Mouse (Mus musculus) midbrain, embryonic 14.5 days (tissue): Measurements from ENCODE around the gene Stx2. TPM values are rescaled to one million over a fixed set of nuclear protein-coding genes. Genes with fewer than 3 reads are reported as not detected.
"Not testable (repeated sequence)": the region's sequence is repeated elsewhere in the genome, so short reads cannot be mapped to it uniquely, and the experiment has no call there.

ENCODE experiments used
- ATAC-seq: fragments of 200-750 bp; cut with Nextera tagmentation; 2 replicates; pipeline ENCODE4 v1.8.0; 2017; ENCODE audit warnings: moderate number of reproducible peaks, moderate library complexity; ENCODE audit not compliant: low FRiP score, low TSS enrichment
- DNase-seq: peaks from one replicate; pipeline ENCODE4 v3.0.0-alpha.2; 2015
- H3K27ac ChIP-seq: fragments of 300-500 bp; sonication (generic); replicated peaks from 2 replicates; pipeline ENCODE4 v1.5.1; 2014; ENCODE audit warnings: mild to moderate bottlenecking, low read depth, low read length, moderate library complexity
- H3K27me3 ChIP-seq: fragments of 300-500 bp; sonication (generic); 2 replicates; pipeline ENCODE4 v1.6.1; 2014; ENCODE audit warnings: low read length, control low read depth, mixed read lengths; ENCODE audit not compliant: control insufficient read depth, insufficient read depth
- H3K36me3 ChIP-seq: fragments of 300-500 bp; sonication (generic); 2 replicates; pipeline ENCODE4 v1.6.1; 2014; ENCODE audit warnings: low read length, control low read depth; ENCODE audit not compliant: control insufficient read depth, insufficient read depth
- H3K4me1 ChIP-seq: fragments of 300-500 bp; sonication (generic); 2 replicates; pipeline ENCODE4 v1.6.1; 2014; ENCODE audit warnings: mild to moderate bottlenecking, antibody characterized with exemption, low read length, control low read depth; ENCODE audit not compliant: control insufficient read depth, insufficient read depth
- H3K4me2 ChIP-seq: fragments of 300-500 bp; sonication (generic); 2 replicates; pipeline ENCODE4 v1.6.1; 2014; ENCODE audit warnings: mild to moderate bottlenecking, low read length, moderate library complexity
- H3K4me3 ChIP-seq: fragments of 300-500 bp; sonication (generic); replicated peaks from 2 replicates; pipeline ENCODE4 v1.5.1; 2014; ENCODE audit warnings: low read depth, low read length
- H3K9ac ChIP-seq: fragments of 300-500 bp; sonication (generic); replicated peaks from 2 replicates; pipeline ENCODE4 v1.6.1; 2014; ENCODE audit warnings: mild to moderate bottlenecking, low read length, moderate library complexity
- H3K9me3 ChIP-seq: fragments of 300-500 bp; sonication (generic); 2 replicates; pipeline ENCODE4 v1.6.1; 2016; ENCODE audit warnings: low read length, control low read depth, mixed read lengths; ENCODE audit not compliant: control insufficient read depth
- WGBS: fragments of 180-500 bp; shearing (Covaris S2); extraction: QIAGEN DNeasy Blood & Tissue Kit; methylation state at CpG from one replicate; pipeline ENCODE4 v1.1.7; 2014; 5-methylcytosine and 5-hydroxymethylcytosine counted together
- polyA plus RNA-seq: library from polyadenylated mRNA; unstranded; fragments of >200 nt; fragmentation: Nextera tagmentation; extraction: Ambion mirVana; gene quantifications from 2 replicates; pipeline ENCODE4 v1.2.1, GENCODE M21; 2014

Stx2 gene
- polyA plus RNA-seq, 1 experiment from 2014 or later = 15.6 TPM

DNA sequence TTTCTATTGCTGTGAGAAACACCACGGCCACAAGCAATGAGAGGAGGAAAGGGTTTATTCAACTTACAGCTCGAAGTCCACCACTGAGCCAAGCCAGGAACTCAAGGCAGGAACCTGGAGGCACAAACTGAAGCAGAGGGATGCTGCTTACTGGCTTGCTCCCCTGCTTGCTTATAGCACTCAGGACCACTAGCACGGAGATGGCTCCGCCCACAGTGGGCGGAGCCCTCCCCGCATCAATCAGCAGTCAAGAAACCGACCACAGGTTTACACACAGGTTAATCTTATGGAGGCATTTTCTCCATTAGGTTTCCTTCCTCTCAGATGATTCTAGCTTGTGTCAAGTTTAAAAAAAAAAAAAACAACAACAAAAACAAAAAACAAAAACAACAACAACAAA lies 27.5 kb downstream of the Stx2 start:
- Histone ChIP-seq H3K4me3 (no peak overlapping the region), H3K4me1 (no peaks in the 10 kb centered on the region), H3K9me3 (no peaks in the 10 kb centered on the region), H3K9ac (no peak overlapping the region), H3K27me3 (no peaks in the 10 kb centered on the region), H3K27ac (no peak overlapping the region), H3K4me2 (no peak overlapping the region), H3K36me3 (peaks cover 10% of the 10 kb centered on the region)
- no peak for DNase-seq
- WGBS = 75% methylated on average over 7 of the region's 7 CpGs
- ATAC-seq = no peak

DNA sequence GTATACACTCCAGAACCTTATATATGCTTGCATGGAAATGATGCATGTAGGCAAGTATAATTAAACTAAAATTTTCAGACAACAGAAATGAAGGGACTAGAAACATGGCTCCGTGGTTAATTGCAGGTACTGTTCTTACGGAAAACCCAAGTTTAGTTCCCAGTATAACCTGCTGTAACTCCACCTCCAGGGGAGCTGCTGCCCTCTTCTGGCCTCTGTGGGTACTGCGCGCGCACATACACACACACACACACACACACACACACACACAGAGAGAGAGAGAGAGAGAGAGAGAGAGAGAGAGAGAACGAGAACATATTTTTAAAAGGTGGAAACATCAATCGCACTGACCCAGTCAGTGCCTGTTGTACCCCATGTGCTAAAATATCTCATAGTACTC lies 29.4 kb downstream of the Stx2 start:
- Histone ChIP-seq H3K4me3 (no peak overlapping the region), H3K4me2 (no peak overlapping the region), H3K27ac (no peak overlapping the region), H3K9me3 (no peaks in the 10 kb centered on the region), H3K27me3 (no peaks in the 10 kb centered on the region), H3K4me1 (no peaks in the 10 kb centered on the region), H3K9ac (no peak overlapping the region), H3K36me3 (no peaks in the 10 kb centered on the region)
- 98% methylated on average over 7 of the region's 7 CpGs for WGBS
- no peak for ATAC-seq
- DNase-seq = no peak

DNA sequence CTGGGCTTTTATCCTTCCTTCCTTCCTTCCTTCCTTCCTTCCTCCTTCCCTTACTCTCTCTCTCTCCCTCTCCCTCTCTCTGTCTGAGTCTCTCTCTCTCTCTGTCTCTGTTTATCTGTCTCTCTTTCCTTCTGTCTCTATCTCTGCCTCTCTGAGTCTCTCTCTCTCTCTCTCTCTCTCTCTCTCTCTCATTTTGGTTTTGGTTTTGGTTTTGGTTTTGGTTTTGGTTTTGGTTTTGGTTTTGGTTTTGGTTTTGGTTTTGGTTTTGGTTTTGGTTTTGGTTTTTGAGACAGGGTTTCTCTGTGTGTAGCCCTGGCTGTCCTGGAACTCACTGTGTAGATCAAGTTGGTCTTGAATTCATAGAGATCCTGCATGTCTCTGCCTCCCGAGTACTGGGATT lies 30.9 kb downstream of the Stx2 start:
- ATAC-seq = not testable (repeated sequence)
- WGBS = 85% methylated on average over 1 of the region's 1 CpGs

DNA sequence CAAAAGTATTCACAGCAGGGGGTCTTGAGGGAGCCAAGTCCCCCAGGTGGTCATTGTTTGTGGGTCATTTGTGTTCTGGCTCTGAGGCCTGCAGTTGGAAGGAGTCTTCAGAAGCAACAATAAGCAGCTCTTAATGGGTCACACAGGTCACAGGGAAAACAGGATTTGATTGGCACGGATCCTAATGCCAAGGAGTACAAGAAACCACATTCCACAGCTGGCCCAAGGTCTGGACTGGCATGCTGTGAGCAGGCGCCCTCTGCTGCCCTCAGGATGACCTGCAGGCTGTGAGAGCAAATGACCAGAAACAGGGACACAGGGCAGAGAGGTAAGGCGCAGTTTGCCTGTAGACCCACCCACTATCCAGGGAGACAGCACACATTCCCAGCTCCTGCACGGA lies 32.1 kb downstream of the Stx2 start:
- no peaks in the 10 kb centered on the region for H3K36me3 ChIP-seq
- no peak for ATAC-seq
- WGBS = 11% methylated on average over 4 of the region's 4 CpGs

More for the DNA sequence above, 30.9 kb downstream of the Stx2 start:
- not testable (repeated sequence) for H3K4me2 ChIP-seq, H3K9me3 ChIP-seq, H3K27ac ChIP-seq, H3K4me3 ChIP-seq, H3K4me1 ChIP-seq, H3K27me3 ChIP-seq, H3K36me3 ChIP-seq, H3K9ac ChIP-seq, DNase-seq

DNA sequence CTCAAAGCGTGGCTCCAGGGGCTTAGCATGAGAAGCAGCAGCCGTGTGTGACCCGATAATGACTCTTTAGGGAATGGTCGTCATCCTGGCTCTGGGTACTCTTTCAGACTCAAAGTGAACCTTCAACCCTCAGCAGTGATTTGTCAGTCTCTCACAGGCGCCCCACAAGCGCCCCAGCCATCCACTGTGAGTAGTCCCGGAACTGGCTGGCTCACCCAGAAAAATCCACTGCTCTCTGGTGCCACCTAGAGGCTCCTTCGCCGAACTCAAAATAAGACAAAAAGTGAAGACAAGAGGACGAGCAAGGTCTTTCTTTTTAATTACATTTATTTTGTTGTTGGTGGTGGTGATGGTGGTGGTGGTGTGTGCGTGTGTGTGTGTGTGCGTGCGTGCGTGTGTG lies 37.1 kb downstream of the Stx2 start:
- no peaks in the 10 kb centered on the region for H3K27me3 ChIP-seq
- ATAC-seq (no peak), DNase-seq (peak; percentile 92)
- H3K4me1 ChIP-seq = no peaks in the 10 kb centered on the region
- H3K9ac ChIP-seq = no peak overlapping the region
- no peaks in the 10 kb centered on the region for H3K9me3 ChIP-seq
- H3K36me3 ChIP-seq = no peaks in the 10 kb centered on the region
- 19% methylated on average over 14 of the region's 14 CpGs for WGBS
- 0 out of 2 replicates have a peak overlapping the region, but pooled peaks have one; percentile 42 for H3K27ac ChIP-seq
- H3K4me2 ChIP-seq = 0 out of 2 replicates have a peak overlapping the region, but pooled peaks have one; percentile 6
- H3K4me3 ChIP-seq = no peak overlapping the region

More for the DNA sequence above, 32.1 kb downstream of the Stx2 start:
- no peaks in the 10 kb centered on the region for H3K27me3 ChIP-seq
- no peak overlapping the region for H3K27ac ChIP-seq
- no peak overlapping the region for H3K4me3 ChIP-seq
- H3K9me3 ChIP-seq = no peaks in the 10 kb centered on the region
- H3K4me2 ChIP-seq = no peak overlapping the region
- peak; percentile 62 for DNase-seq
- H3K4me1 ChIP-seq = no peaks in the 10 kb centered on the region
- no peak overlapping the region for H3K9ac ChIP-seq

DNA sequence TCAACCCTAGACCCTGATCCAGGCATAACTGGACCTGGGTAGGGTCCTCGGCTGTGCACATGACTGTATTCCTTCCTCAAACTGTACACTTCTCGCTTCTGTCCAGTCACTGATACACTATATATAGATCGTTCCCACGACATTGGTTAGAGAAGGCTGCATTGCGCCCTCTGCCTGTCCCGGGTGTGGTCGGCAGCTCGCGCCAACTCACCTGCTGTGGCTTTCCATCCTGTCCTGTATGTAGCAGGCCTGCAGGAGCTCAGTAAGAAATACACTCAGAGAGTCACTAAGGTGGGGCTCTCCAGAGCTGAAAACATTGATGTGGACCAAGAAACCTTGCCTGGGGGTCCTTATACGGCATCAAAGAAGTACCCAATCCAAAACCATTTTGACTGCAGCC lies 37.5 kb downstream of the Stx2 start:
- 0 out of 2 replicates have a peak overlapping the region, but pooled peaks have one; percentile 6 for H3K4me2 ChIP-seq
- H3K4me1 ChIP-seq = no peaks in the 10 kb centered on the region
- H3K27me3 ChIP-seq = no peaks in the 10 kb centered on the region
- no peaks in the 10 kb centered on the region for H3K9me3 ChIP-seq
- no peak for DNase-seq
- no peaks in the 10 kb centered on the region for H3K36me3 ChIP-seq
- ATAC-seq = no peak
- H3K9ac ChIP-seq = no peak overlapping the region
- no peak overlapping the region for H3K4me3 ChIP-seq
- 0 out of 2 replicates have a peak overlapping the region, but pooled peaks have one; percentile 42 for H3K27ac ChIP-seq
- WGBS = 72% methylated on average over 10 of the region's 10 CpGs

DNA sequence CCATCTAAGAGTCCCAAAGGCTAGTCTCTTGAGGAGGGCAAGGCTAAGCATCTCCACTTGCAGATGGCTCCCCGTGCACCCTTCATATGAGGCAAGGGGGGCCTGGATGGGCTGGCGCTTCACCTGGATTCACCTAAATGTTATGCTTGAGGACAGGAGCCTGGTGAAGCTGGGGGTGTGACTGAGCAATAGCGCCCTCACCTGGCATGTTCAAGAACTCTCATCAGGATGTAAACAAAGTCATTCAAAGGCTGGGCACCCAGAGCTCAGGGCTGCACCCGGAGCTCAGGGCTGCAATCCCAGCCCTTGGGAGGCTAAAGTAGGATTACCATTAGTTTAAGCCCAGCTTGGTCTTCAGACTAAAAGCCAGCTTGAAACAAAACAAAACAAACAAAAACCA lies 44.0 kb downstream of the Stx2 start:
- no peaks in the 10 kb centered on the region for H3K9me3 ChIP-seq
- ATAC-seq = no peak
- H3K4me1 ChIP-seq = no peaks in the 10 kb centered on the region
- no peak overlapping the region for H3K27ac ChIP-seq
- no peak overlapping the region for H3K9ac ChIP-seq
- H3K36me3 ChIP-seq = no peaks in the 10 kb centered on the region
- no peak overlapping the region for H3K4me2 ChIP-seq
- H3K27me3 ChIP-seq = no peaks in the 10 kb centered on the region
- 57% methylated on average over 4 of the region's 4 CpGs for WGBS
- no peak overlapping the region for H3K4me3 ChIP-seq
- no peak for DNase-seq

DNA sequence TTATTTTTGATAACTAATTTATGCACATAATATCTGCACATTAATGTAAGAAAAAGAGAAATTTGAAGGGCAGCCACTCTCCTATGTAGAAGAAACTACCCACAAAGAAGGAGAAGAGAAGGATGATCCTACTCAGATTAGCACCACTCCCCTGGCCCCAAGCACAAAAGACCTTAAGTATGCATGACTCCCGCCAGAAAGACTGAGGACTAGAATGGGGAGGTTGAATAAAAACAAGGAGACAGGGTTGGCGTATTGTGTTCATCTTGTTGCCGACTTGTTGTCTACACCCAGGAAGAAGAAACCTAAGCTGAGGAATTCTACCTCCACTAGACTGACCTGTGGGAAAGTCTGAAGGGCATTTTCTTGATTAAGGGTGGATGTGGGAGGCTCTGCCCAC lies 49.5 kb downstream of the Stx2 start:
- H3K4me1 ChIP-seq = no peaks in the 10 kb centered on the region
- 73% methylated on average over 3 of the region's 3 CpGs for WGBS
- H3K36me3 ChIP-seq = no peaks in the 10 kb centered on the region
- no peak for ATAC-seq
- no peak for DNase-seq
- H3K27ac ChIP-seq = no peak overlapping the region
- no peaks in the 10 kb centered on the region for H3K27me3 ChIP-seq
- H3K4me3 ChIP-seq = no peak overlapping the region
- no peak overlapping the region for H3K9ac ChIP-seq
- H3K9me3 ChIP-seq = peaks cover 3% of the 10 kb centered on the region; the same call in 1 of the 2 replicates
- no peak overlapping the region for H3K4me2 ChIP-seq

DNA sequence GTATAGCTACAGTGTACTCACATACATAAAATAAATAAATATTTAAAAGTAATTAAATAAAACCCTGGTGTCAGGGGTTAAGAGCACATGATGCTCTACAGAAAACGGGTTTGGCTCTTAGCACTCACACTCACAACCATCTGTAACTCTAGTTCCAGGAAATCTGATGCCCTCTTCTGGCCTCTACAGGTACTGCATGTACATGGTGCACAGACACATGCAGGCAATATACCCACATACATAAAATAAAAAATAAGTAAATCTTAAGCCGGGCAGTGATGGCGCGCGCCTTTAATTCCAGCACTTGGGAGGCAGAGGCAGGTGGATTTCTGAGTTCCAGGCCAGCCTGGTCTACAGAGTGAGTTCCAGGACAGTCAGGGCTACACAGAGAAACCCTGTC lies 54.0 kb downstream of the Stx2 start:
- WGBS = 90% methylated on average over 5 of the region's 5 CpGs
- DNase-seq = peak; percentile 33

More for the DNA sequence above, 54.0 kb downstream of the Stx2 start:
- H3K4me1 ChIP-seq, H3K4me2 ChIP-seq, H3K27ac ChIP-seq, H3K9me3 ChIP-seq, H3K36me3 ChIP-seq, H3K9ac ChIP-seq, H3K27me3 ChIP-seq, ATAC-seq, H3K4me3 ChIP-seq: not testable (repeated sequence)
